Mouse (Mus musculus) right cerebral cortex, adult 2 months (tissue): ENCODE data around the gene Mylk3.

Experiments used
- DNase-seq, 2 experiments: peaks; one replicate each; pipeline ENCODE4 v3.0.0; 2021 to 2022; ENCODE audit warnings: low spot score in 2 of 2

Gene Mylk3

GRCm38 (mm10) chr8:85318534-85318933, 67.6 kb downstream of the Mylk3 start:
- DNase-seq: no peak

- no peak for DNase-seq
These were observed 73.1 kb downstream of the Mylk3 start for GRCm38 (mm10) chr8:85313036-85313435.

- DNase-seq: peak; percentile 21 to 24
These were observed 74.4 kb downstream of the Mylk3 start for GRCm38 (mm10) chr8:85311743-85312142.

DNA sequence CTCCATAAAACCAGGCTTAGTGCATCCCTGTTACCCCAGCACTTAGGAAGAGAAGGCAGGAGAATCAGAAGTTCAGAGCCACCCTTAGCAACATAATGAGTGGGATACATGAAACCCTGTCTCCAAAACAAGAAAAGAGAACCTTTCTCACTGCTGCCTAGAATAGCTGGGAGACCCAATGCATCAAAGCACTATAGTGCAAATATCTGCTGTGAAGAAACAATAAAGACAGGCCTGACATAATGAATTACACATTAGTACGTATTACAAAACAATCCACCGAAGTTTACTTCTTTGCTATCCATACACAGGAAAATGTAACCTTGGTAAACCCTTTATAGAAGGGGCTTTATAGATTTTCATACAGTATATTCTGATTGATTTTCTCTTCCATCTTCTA, 77.6 kb downstream of the Mylk3 start:
- no peak for DNase-seq

DNA sequence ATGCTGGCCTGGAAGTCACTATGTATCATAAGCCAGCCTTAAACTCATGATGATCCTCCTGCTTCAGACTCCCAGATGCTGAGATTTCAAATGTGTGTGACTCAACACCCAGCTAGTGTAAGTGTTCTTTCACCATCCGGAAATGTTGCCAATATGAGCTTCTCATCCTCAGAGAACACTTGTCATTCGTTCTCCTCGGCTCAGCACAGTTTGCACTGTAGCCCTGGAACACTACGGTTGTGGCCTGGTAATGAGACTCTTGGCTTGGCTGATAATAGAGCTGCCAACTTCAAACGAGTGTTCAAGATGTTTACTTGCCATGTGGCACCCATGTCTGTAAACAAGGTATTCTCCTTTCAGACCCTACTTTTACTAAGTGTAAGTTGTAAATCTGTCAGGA, 82.6 kb downstream of the Mylk3 start:
- no peak for DNase-seq

DNA sequence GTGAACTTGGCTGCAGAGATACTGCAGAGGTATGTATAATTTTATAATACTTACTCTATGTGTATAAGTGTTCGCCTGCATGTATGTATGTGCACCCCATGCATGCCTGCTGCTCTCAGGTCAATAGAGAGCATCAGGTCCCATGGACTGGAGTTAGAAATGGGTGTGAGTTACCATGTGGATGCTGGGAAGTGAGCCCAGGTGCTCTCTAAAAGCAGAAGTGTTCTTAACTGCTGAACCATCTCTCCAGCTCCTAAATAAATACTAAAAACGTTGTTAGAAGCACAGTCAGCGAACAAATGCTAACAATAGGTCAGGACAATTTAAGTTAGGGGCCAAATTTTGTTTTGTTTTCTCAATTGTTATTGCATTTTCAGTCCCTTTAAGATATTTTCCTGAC, 83.2 kb downstream of the Mylk3 start:
- DNase-seq: no peak

DNA sequence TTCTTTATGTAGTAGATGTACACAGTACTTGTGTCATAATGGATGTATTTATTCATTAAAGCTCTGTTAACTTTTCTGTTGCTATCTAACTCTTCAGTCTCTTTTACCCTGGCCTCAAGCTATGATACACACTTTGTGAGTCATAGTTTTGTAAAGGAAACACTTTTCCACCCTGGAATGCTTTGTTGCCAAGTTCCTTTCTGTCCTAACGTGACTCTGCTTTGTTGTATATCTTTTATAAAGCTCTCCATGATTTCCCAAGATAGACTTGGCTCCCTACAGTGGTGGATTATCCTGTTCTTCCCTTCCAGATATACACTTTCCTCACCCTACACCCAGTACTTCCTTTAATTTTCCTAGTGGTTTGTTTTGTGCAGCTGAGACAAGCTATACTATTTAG, 84.2 kb downstream of the Mylk3 start:
- no peak for DNase-seq

DNA sequence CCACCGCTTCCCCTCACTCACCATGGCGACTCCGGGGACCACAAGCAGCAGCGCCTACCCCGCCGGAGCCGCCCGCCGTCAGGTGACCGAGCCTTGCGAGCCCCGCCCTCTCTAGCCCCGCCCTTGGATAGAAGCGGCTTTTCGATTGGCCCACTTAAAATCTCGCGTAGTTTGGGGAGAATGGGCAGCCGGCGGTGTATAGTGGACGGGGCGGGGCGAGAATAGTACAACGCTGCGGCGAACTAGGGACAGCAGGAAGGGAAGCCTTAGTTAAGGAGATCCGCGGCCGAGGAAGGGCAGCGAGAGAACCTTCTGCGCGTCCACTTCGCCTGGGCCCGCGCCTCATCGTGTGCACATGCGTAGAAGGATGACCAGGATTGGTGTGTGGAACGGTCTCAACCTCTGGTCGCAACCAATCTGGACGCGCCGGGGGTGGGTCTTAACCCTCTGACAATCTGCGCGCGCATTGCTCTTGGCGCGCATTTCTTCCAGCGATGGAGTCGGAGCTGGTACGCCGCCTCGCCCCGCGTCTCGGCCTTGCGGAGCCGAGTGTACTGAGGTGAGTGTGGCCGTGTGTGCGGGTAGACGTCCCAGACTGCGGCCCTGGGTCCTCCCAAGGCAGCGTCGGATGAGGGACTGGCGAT, 86.6 kb downstream of the Mylk3 start, which contains the start of the genes Orc6 and Vps35:
Gene Orc6 (plus strand): TSS at position 199 of the 644 bp plus-strand sequence.
Gene Vps35 (minus strand): TSS at position 369 of the 644 bp plus-strand sequence.
- DNase-seq: peak; percentile 96 to 97

- peak; percentile 11 to 23 for DNase-seq
These were observed 87.3 kb downstream of the Mylk3 start for GRCm38 (mm10) chr8:85298600-85299433.

- no peak for DNase-seq
These were observed 99.3 kb downstream of the Mylk3 start for GRCm38 (mm10) chr8:85286846-85287245.
